Mouse (Mus musculus) frontal cortex, postnatal 36 days (tissue): ENCODE results near the gene Tm2d1.

ENCODE experiments used
- DNase-seq, 2 experiments: peaks; one replicate each; pipeline ENCODE4 v3.0.0; 2022; ENCODE audit warnings: low spot score in 2 of 2

Gene Tm2d1

GRCm38 (mm10) chr4:98322223-98322622 is 60.9 kb downstream of the Tm2d1 start:
- peak; percentile 94 to 95 for DNase-seq

GRCm38 (mm10) chr4:98321371-98322111 is 61.6 kb downstream of the Tm2d1 start:
- peak; percentile 48 to 52 for DNase-seq

DNA sequence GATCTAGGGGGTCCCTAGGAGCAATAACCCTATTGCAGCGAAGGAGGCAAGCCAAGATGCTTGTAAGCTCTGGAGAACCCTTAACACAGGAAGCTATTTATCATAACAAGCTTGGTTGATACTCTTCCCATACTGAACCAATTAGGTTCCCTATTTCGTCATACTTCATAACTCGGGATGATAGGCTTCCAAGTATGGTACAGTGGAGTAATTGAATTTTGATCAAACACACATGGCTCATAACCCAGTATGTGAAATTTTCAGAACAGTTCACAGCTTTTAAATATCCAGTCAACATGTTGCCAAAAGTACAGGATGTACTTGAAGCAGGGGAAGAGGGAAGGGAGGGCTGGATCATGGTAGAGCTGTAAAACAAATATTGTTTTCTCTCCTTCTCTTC is 64.3 kb downstream of the Tm2d1 start:
- DNase-seq: no peak

DNA sequence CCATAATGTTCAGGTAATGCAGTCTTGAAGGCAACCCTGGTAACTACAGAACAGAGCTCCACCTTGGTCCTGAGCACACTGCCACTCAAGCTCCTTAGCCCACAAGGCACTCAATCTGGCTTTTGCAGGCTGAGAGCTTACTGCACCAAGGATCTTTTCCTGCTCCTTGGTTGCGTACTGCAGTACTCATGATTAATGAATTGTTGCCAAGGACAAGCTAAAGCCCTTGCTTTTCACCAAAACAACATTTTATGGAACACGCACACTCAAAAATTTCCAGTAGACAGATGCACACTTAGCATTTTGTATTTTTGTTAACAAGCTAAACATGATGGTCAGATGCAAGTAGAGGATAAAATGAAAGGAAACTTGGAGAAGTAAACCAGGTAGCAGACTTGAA is 66.0 kb downstream of the Tm2d1 start:
- DNase-seq: no peak
